Mouse (Mus musculus): ENCODE results near the gene Sbf2. TPM values are rescaled to one million over a fixed set of nuclear protein-coding genes. Genes with fewer than 3 reads are reported as not detected.

Sbf2 gene
- polyA plus RNA-seq, 1 experiment from 2014 or later: 38.4 TPM

DNA sequence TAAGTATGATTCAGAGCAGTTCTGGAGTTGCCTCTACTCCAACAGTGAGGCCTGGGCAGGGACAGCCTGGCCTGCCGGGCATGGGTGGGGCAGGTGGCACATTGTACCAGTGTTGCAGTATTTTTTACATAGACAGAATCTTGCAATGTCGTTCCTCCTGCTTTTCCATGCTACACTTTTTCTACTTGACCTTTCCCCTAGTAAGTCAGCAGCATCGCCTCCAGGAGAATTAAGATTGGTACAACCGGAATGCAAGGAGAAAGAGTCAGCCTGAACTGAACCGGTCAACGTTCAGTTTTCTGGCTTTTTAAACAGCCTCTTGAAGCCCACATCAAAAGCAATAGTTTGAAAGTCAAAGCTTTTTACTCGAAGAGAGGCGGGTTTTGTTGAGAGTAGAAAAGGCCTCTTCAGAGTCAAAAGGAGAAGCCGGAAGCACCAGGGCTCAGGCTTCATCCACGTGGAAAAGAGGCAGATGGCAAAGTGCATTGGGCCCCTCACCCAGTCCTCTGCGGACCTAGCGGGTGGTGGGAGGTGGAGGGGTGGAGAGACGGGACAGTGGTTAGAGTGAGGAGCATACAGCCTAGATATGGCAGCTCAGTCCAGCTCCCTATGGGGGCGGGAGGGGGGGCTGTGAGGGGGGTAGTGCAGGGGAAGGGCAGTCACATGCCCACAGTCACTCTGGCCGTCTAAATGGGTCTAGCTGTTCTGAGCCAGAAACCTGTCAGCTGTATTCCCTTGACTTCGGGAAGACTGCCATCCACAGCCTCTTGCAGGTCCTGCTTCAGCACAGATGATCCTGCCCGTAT, 23.8 kb upstream of the Sbf2 start:
- Histone ChIP-seq H3K9ac (ENCODE audit: low read length) (no peak overlapping the region), H3K36me3 (ENCODE audit: control insufficient read depth, insufficient read depth, low read length) (no peaks in the 10 kb centered on the region), H3K27ac (replicated peaks in 1 of 2; ENCODE audit: control insufficient read depth in 1 of 2, insufficient read depth in 1 of 2, low read depth in 2 of 2, low read length in 2 of 2) (no peak overlapping the region), H3K4me3 (ENCODE audit: control insufficient read depth in 1 of 2, insufficient read depth in 1 of 2, low read depth in 1 of 2, low read length in 2 of 2) (no peak overlapping the region), H3K4me1 (ENCODE audit: control insufficient read depth in 2 of 2, insufficient read depth in 2 of 2, low read length in 2 of 2) (peaks cover 7 to 24% of the 10 kb centered on the region in 2 experiments), H3K4me2 (ENCODE audit: low read length) (no peak overlapping the region), H3K9me3 (ENCODE audit: control insufficient read depth, low read length) (no peaks in the 10 kb centered on the region), H3K27me3 (ENCODE audit: control insufficient read depth, insufficient read depth, low read length) (no peaks in the 10 kb centered on the region)
- WGBS: 45% methylated on average over 17 of the region's 17 CpGs
- no peak for ATAC-seq (ENCODE audit: insufficient number of reproducible peaks, insufficient read depth, low FRiP score, low read depth)

GRCm38 (mm10) chr7:110636559-110636958, 21.8 kb upstream of the Sbf2 start:
- 0 out of 2 replicates have a peak, but pooled peaks cover under 1% of the 10 kb centered on the region for H3K27me3 ChIP-seq (ENCODE audit: control insufficient read depth, insufficient read depth, low read length)
- WGBS: 33% methylated on average over 1 of the region's 1 CpGs

GRCm38 (mm10) chr7:110635929-110636328, 21.2 kb upstream of the Sbf2 start:
- no peak overlapping the region for H3K9ac ChIP-seq (ENCODE audit: low read length)
- 76% methylated on average over 3 of the region's 3 CpGs for WGBS
- H3K4me2 ChIP-seq (ENCODE audit: low read length): no peak overlapping the region
- no peaks in the 10 kb centered on the region for H3K9me3 ChIP-seq (ENCODE audit: control insufficient read depth, low read length)
- peaks cover 4 to 10% of the 10 kb centered on the region in 2 experiments for H3K4me1 ChIP-seq (ENCODE audit: control insufficient read depth in 2 of 2, insufficient read depth in 2 of 2, low read length in 2 of 2)
- H3K36me3 ChIP-seq (ENCODE audit: control insufficient read depth, insufficient read depth, low read length): no peaks in the 10 kb centered on the region
- no peak overlapping the region for H3K4me3 ChIP-seq (ENCODE audit: control insufficient read depth in 1 of 2, insufficient read depth in 1 of 2, low read depth in 1 of 2, low read length in 2 of 2)
- no peak for ATAC-seq (ENCODE audit: insufficient number of reproducible peaks, insufficient read depth, low FRiP score, low read depth)
- no peak overlapping the region for H3K27ac ChIP-seq (replicated peaks in 1 of 2; ENCODE audit: control insufficient read depth in 1 of 2, insufficient read depth in 1 of 2, low read depth in 2 of 2, low read length in 2 of 2)
- H3K27me3 ChIP-seq (ENCODE audit: control insufficient read depth, insufficient read depth, low read length): 0 out of 2 replicates have a peak, but pooled peaks cover 4% of the 10 kb centered on the region

More at GRCm38 (mm10) chr7:110636559-110636958, 21.8 kb upstream of the Sbf2 start:
- no peak overlapping the region for H3K4me2 ChIP-seq (ENCODE audit: low read length)
- peaks cover 2 to 13% of the 10 kb centered on the region in 2 experiments; a peak in 3 of 4 replicates for H3K4me1 ChIP-seq (ENCODE audit: control insufficient read depth in 2 of 2, insufficient read depth in 2 of 2, low read length in 2 of 2)
- no peaks in the 10 kb centered on the region for H3K9me3 ChIP-seq (ENCODE audit: control insufficient read depth, low read length)
- ATAC-seq (ENCODE audit: insufficient number of reproducible peaks, insufficient read depth, low FRiP score, low read depth): no peak
- H3K36me3 ChIP-seq (ENCODE audit: control insufficient read depth, insufficient read depth, low read length): no peaks in the 10 kb centered on the region
- no peak overlapping the region for H3K9ac ChIP-seq (ENCODE audit: low read length)
- no peak overlapping the region for H3K4me3 ChIP-seq (ENCODE audit: control insufficient read depth in 1 of 2, insufficient read depth in 1 of 2, low read depth in 1 of 2, low read length in 2 of 2)
- H3K27ac ChIP-seq (replicated peaks in 1 of 2; ENCODE audit: control insufficient read depth in 1 of 2, insufficient read depth in 1 of 2, low read depth in 2 of 2, low read length in 2 of 2): no peak overlapping the region

DNA sequence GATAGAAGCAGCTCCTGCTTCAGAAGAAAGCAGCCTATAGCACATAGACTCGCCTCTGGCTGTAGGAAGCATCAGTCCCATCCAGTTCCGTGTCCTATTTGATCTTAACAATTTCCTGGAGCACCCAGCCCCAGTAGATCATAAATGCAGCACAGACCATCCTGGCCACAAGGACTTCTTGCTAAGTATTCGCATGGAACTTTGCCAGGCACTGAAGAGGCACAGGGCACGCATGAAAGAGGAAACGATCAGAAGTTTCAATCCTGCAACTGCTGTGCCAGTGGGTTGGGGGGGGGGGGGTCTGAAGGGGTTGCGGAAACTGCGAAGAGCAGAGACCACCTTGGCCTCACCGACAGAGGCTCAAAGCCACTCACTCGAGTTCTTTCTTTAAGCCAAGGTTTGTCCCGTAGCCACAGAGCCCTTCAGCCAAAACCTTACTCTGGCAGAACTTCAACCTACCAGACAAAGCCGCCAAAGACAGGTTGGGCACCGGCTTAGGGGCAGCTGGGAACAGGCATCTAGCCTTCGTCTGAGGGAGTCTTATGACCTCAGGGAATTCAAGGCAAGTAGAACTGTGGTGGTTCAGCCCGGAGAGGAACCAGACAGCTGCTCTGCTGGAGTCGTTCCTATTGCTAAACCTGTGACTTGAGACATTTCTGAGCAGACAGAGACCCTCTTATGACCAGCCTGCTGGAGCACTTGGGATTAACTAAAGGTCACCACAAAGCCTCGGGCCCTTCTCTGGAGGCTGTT, 16.6 kb upstream of the Sbf2 start:
- WGBS: 71% methylated on average over 16 of the region's 16 CpGs
- H3K9me3 ChIP-seq (ENCODE audit: control insufficient read depth, low read length): no peaks in the 10 kb centered on the region
- H3K9ac ChIP-seq (ENCODE audit: low read length): no peak overlapping the region
- no peak overlapping the region for H3K4me3 ChIP-seq (ENCODE audit: control insufficient read depth in 1 of 2, insufficient read depth in 1 of 2, low read depth in 1 of 2, low read length in 2 of 2)
- no peak for ATAC-seq (ENCODE audit: insufficient number of reproducible peaks, insufficient read depth, low FRiP score, low read depth)
- H3K36me3 ChIP-seq (ENCODE audit: control insufficient read depth, insufficient read depth, low read length): no peaks in the 10 kb centered on the region
- peaks cover 17 to 25% of the 10 kb centered on the region in 2 experiments for H3K4me1 ChIP-seq (ENCODE audit: control insufficient read depth in 2 of 2, insufficient read depth in 2 of 2, low read length in 2 of 2)
- H3K4me2 ChIP-seq (ENCODE audit: low read length): no peak overlapping the region
- H3K27ac ChIP-seq (replicated peaks in 1 of 2; ENCODE audit: control insufficient read depth in 1 of 2, insufficient read depth in 1 of 2, low read depth in 2 of 2, low read length in 2 of 2): 0 out of 4 replicates have a peak overlapping the region, but pooled peaks of 1 of the 2 experiments have one; percentile 1
- peaks cover 12% of the 10 kb centered on the region; the same call in 1 of the 2 replicates for H3K27me3 ChIP-seq (ENCODE audit: control insufficient read depth, insufficient read depth, low read length)

DNA sequence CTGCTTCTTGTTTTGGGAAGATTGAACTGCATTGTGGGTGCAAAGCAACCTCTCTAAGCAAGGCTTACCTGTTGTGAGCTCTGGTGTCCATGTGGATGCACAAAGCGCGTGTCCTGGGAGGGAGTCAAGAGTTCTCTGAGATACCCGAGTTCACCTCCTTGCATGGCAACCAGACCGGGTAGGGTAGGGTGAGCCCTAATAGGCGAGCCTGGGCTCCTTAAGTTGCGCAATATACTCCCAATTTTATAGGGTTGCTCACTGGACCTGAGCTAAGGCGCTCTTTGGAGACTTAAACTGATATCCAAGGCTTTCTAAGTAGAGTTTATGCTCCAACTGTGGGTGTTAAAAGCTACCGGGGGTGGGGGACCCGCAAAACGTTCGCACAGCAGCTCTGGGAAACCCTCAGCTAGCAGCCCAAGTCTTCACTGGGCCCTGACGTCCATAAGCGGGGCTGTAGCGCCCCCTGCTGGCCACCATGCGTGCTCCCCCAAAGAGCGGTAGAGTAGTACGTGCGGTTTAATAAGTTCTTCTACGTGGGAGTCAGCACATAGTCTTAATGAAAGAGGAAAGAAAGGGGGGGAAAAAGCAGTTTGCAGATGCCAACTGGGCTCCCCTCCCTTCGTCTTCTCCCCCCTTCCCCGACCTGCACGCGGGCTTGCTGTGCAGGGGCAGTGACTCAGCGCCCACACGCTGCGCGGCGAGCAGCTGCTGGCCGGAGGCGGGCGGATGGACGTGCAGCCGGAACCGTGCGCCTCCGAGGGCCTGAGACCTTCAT, 15.4 kb upstream of the Sbf2 start:
- Histone ChIP-seq H3K27me3 (ENCODE audit: control insufficient read depth, insufficient read depth, low read length) (peaks cover 18% of the 10 kb centered on the region; the same call in 1 of the 2 replicates), H3K9ac (ENCODE audit: low read length) (peak overlapping the region; percentile 73), H3K4me2 (ENCODE audit: low read length) (peak overlapping the region; percentile 90), H3K9me3 (ENCODE audit: control insufficient read depth, low read length) (no peaks in the 10 kb centered on the region), H3K36me3 (ENCODE audit: control insufficient read depth, insufficient read depth, low read length) (no peaks in the 10 kb centered on the region), H3K4me1 (ENCODE audit: control insufficient read depth in 2 of 2, insufficient read depth in 2 of 2, low read length in 2 of 2) (peaks cover 28 to 35% of the 10 kb centered on the region in 2 experiments), H3K27ac (replicated peaks in 1 of 2; ENCODE audit: control insufficient read depth in 1 of 2, insufficient read depth in 1 of 2, low read depth in 2 of 2, low read length in 2 of 2) (peak overlapping the region; percentile 2 to 25; a peak in 3 of 4 replicates), H3K4me3 (ENCODE audit: control insufficient read depth in 1 of 2, insufficient read depth in 1 of 2, low read depth in 1 of 2, low read length in 2 of 2) (peak overlapping the region; percentile 55 to 59)
- under 1% methylated on average over 35 of the region's 36 CpGs for WGBS
- ATAC-seq (ENCODE audit: insufficient number of reproducible peaks, insufficient read depth, low FRiP score, low read depth): peak; percentile 75; the same call in 1 of the 2 replicates

DNA sequence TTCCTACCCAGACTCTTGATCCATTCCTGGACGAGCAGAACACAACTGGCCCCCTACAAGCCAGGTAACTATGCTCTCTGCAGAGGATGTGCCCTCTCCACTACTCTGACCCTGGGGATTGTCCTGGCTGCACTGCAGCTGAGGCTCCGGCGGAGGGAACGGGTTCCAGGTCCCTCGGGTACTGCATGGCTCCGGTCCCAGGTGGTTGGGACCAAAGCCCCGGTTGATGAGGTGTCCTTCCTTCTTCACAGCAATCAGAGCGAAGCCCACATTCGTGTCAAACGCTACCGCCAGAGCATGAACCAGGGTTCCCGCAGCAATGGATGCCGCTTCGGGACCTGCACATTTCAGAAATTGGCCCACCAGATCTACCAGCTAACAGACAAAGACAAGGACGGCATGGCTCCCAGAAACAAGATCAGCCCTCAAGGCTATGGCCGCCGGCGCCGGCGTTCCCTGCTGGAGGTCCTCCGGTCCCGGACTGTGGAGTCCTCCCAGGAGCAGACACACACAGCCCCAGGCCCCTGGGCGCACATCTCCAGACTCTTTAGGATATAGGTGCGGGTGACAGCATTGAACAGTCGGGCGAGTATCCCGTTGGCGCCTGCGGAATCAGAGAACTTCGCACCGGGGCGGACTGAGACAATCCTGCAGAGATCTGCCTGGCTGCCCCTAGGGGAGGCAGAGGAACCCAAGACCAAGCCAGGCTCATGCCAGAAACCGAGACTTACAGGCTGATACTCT, 14.1 kb upstream of the Sbf2 start:
- Histone ChIP-seq H3K27ac (replicated peaks in 1 of 2; ENCODE audit: control insufficient read depth in 1 of 2, insufficient read depth in 1 of 2, low read depth in 2 of 2, low read length in 2 of 2) (0 out of 4 replicates have a peak overlapping the region, but pooled peaks of 1 of the 2 experiments have one; percentile 21), H3K27me3 (ENCODE audit: control insufficient read depth, insufficient read depth, low read length) (peaks cover 18% of the 10 kb centered on the region; the same call in 1 of the 2 replicates), H3K4me3 (ENCODE audit: control insufficient read depth in 1 of 2, insufficient read depth in 1 of 2, low read depth in 1 of 2, low read length in 2 of 2) (peak overlapping the region; percentile 55 to 61), H3K9me3 (ENCODE audit: control insufficient read depth, low read length) (no peaks in the 10 kb centered on the region), H3K4me2 (ENCODE audit: low read length) (peak overlapping the region; percentile 90), H3K9ac (ENCODE audit: low read length) (peak overlapping the region; percentile 73), H3K4me1 (ENCODE audit: control insufficient read depth in 2 of 2, insufficient read depth in 2 of 2, low read length in 2 of 2) (peaks cover 29 to 40% of the 10 kb centered on the region in 2 experiments), H3K36me3 (ENCODE audit: control insufficient read depth, insufficient read depth, low read length) (no peaks in the 10 kb centered on the region)
- 1% methylated on average over 33 of the region's 33 CpGs for WGBS
- ATAC-seq (ENCODE audit: insufficient number of reproducible peaks, insufficient read depth, low FRiP score, low read depth): no peak

Measured in heart, embryonic 14.5 days (tissue).